In the genomic region with DNA sequence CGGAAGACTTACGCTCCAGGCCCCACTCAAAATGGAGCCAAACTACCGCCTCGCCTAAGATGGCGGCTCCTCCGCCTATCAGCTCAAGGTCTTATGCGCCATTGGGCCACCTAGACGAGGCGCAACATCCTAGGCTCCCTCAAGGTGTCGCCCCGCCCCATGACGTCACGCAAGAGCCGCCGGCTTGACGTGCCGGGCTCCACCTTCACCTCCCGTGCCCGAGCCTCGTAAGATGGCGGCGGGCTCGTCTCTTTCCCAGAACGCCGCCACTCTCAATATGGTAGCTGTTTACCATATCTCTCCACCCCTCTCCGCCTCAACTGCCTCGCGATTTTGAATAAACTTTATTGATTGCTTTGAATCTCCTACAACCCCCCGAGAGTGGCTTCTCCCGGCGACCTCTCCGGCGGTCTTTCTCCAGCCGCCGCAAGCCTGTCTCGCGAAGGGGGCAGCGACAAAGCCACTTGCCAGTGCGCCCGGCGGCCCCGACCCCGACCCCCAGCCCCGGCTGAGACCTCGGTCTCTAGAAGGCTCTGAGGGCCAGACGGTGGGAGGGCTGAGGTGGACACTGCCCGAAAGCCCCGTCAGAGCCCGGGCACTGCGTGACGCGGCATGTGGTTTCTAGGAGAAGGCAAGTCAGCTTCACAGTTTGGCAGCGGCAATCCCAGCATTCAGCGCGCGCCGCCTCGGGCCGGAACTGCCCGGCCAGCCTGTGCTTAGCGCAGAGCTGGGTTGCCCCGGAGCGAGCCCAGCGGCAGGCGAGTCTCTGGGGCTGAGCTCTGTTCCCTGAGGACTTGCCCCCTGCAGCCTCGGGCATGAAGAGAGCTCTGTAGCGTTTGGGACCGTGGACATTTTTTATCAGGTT, we compare ENCODE assay signal across 8 mouse cellular contexts. TPM values are rescaled to one million over a fixed set of nuclear protein-coding genes. Genes with fewer than 3 reads are reported as not detected.
DNase-seq lines count a peak whose midpoint lies in the region; ATAC-seq lines count a peak whose summit lies in the region.

Phf8 (plus strand) TSS at position 215 of the 865 bp plus-strand sequence.

- peak within 1 kb of the TSS; percentile 79 for H3K9ac ChIP-seq in hindbrain, embryonic 14.5 days

- no peaks in the 10 kb centered on the region for H3K9me3 ChIP-seq in hindbrain, embryonic 14.5 days (ENCODE audit: control insufficient read depth, low read length)

- H3K4me2 ChIP-seq in hindbrain, embryonic 14.5 days (replicated peaks): peak within 1 kb of the TSS; percentile 52

- H3K27ac ChIP-seq in hindbrain, embryonic 14.5 days: peak within 1 kb of the TSS; percentile 98

- 0 out of 2 replicates have a peak, but pooled peaks cover 3% of the 10 kb centered on the region for H3K4me1 ChIP-seq in hindbrain, embryonic 14.5 days (replicated peaks; ENCODE audit: control insufficient read depth, insufficient read depth, low read length)

- H3K27me3 ChIP-seq in hindbrain, embryonic 14.5 days (ENCODE audit: control insufficient read depth, insufficient read depth, low read length): no peaks in the 10 kb centered on the region

- H3K36me3 ChIP-seq in hindbrain, embryonic 14.5 days (replicated peaks; ENCODE audit: control insufficient read depth, insufficient read depth): no peaks in the 10 kb centered on the region

- 21% methylated on average over 68 of the region's 68 CpGs for WGBS in hindbrain, embryonic 14.5 days

- peak within 1 kb of the TSS; percentile 50 for H3K4me3 ChIP-seq in hindbrain, embryonic 14.5 days (replicated peaks; ENCODE audit: low read length)

- ATAC-seq in hindbrain, embryonic 14.5 days (ENCODE audit: low FRiP score): peak; percentile 97

- peak; percentile 94 for DNase-seq in R1 (ENCODE audit: low read depth, low spot score)
- DNase-seq in cerebellum, postnatal 25 days: peak; percentile 93 to 97
- DNase-seq in frontal cortex, postnatal 25 days (ENCODE audit: low spot score in 2 of 2): peak; percentile 74 to 87
- DNase-seq in hindbrain, embryonic 14.5 days (ENCODE audit: low spot score): peak; percentile 92
- peak; percentile 92 to 93 for DNase-seq in layer of hippocampus, postnatal 36 days
- peak; percentile 97 for DNase-seq in lung, postnatal 36 days
- peak; percentile 97 for DNase-seq in retina, postnatal 1 day
- DNase-seq in urinary bladder, adult 18-20 months (ENCODE audit: low spot score in 2 of 2): peak; percentile 81 to 92

RNA-seq across cellular contexts. Expression of gene Phf8, which starts in this region (rescaled TPM):
- polyA plus RNA-seq in hindbrain, embryonic 14.5 days (2014; fragmentation: Nextera tagmentation; extraction: Ambion mirVana): 16.8 and 24.0 TPM in 2 replicates
- 10 to 100 TPM; 29.4 to 35.5 TPM for total RNA-seq in layer of hippocampus, postnatal 36 days (2021)

Comparison
In these comparisons a context has a peak if more than half of its experiments do, and no peak if none do; other contexts are left out.
1. Peak in every context shown above with its lines: DNase-seq, ATAC-seq, H3K4me3 ChIP-seq and H3K27ac ChIP-seq.